Mouse (Mus musculus): ENCODE data around the gene Map2k7. TPM values are rescaled to one million over a fixed set of nuclear protein-coding genes. Genes with fewer than 3 reads are reported as not detected.

Map2k7 gene
- polyA plus RNA-seq, 1 experiment from 2014 or later = 34.0 TPM

DNA sequence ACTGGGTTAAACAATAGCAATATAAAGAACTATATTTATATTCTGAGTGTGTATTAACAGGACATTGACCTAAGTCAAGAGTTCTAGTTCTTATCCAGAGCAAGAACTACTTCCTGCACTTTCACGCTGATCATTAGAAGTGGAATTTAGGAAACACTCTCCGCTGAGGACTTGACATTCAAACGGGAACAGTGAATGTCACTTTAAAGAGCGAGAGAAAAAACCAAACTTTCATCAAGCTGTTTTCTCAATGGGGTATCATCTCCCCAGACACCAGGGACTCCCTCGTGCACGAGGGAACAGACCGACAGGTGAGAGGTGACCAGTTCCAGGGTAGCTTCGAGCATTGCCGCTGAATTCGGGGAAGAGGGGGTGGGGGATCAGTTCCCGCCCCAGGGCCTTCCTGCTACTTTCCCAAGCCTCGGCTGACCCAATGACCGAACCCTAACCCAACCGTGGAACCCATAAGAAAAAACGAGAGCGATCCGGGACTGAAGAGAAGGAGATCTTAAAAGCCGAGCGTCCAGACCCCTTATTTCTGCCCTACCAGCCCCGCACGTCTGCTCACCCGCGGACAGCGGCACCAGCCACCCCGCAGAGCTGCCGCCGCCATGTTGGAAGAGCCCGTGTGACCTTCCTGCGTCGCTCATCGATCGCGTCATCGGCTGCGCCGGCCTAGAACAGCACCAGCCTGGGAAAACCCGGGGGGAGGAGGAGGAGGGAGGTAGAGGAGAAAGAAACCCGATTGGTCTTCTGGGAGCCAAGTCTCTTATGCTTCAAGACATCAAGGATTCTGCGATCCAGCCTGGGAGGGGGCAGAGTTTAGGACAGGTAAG, 37.0 kb downstream of the Map2k7 start, which contains the start of gene Timm44:
TSS of gene Timm44 (minus strand) at position 639 of the 836 bp plus-strand sequence.
- under 1% methylated on average over 39 of the region's 39 CpGs for WGBS
- peak; percentile 98 for ATAC-seq (replicated peaks)
- Histone ChIP-seq H3K9ac (peak within 1 kb of the TSS; percentile 67), H3K9me3 (no peaks in the 10 kb centered on the region), H3K4me3 (peak within 1 kb of the TSS; percentile 72), H3K4me1 (peaks cover 15% of the 10 kb centered on the region), H3K27ac (peak within 1 kb of the TSS; percentile 83), H3K27me3 (replicated peaks) (no peaks in the 10 kb centered on the region), H3K36me3 (replicated peaks) (0 out of 2 replicates have a peak, but pooled peaks cover 6% of the 10 kb centered on the region), H3K4me2 (peak within 1 kb of the TSS; percentile 85)

DNA sequence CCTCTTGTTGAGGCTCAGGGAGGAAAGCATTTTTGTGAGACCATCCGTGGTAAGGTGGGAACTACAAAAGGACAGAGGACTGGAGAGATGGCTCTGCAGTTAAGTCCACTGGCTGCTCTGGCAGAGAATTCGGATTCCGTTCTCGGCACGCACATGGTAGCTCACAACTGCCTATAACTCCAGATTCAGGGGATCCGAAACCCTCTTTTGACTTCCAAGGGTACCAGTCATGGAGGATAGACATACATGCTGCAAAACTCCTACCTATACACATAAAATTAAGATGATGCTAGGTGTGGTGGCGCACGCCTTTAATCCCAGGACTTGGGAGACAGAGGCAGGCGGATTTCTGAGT, 37.5 kb downstream of the Map2k7 start:
- H3K4me2 ChIP-seq = peak overlapping the region; percentile 85
- peaks cover 15% of the 10 kb centered on the region for H3K4me1 ChIP-seq
- peak overlapping the region; percentile 83 for H3K27ac ChIP-seq
- H3K4me3 ChIP-seq = peak overlapping the region; percentile 72
- H3K27me3 ChIP-seq (replicated peaks) = no peaks in the 10 kb centered on the region
- no peaks in the 10 kb centered on the region for H3K9me3 ChIP-seq
- H3K36me3 ChIP-seq (replicated peaks) = 0 out of 2 replicates have a peak, but pooled peaks cover 6% of the 10 kb centered on the region
- peak overlapping the region; percentile 67 for H3K9ac ChIP-seq
- no peak for ATAC-seq (replicated peaks)
- 23% methylated on average over 9 of the region's 9 CpGs for WGBS

DNA sequence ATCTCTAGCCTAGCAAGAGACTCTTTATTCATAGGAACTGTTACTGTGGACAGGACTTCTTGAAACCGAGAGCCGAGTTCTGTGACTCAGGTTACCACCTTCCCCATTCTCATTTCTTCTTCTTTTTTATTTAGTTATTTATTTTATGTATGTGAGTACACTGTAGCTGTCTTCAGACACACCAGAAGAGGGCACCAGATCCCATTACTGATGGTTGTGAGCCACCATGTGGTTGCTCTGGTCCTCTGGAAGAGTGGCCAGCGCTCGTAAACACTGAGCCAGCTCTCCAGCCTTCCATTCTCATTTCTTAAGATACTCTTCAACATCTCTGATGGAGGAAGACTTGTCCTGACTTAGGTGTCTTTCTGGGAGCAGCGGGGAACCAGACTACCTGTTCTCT, 54.2 kb downstream of the Map2k7 start:
- Histone ChIP-seq H3K4me1 (no peaks in the 10 kb centered on the region), H3K4me2 (no peak overlapping the region), H3K9ac (no peak overlapping the region), H3K36me3 (replicated peaks) (peaks cover 55% of the 10 kb centered on the region), H3K27ac (no peak overlapping the region), H3K9me3 (no peaks in the 10 kb centered on the region), H3K27me3 (replicated peaks) (no peaks in the 10 kb centered on the region), H3K4me3 (no peak overlapping the region)
- no peak for ATAC-seq (replicated peaks)
- WGBS = 89% methylated on average over 5 of the region's 5 CpGs

Other genes with a start within 250 kb of the Map2k7 start
- gene Cd209f, start 132.9 kb upstream of the Map2k7 start, polyA plus RNA-seq (2015; fragmentation: Nextera tagmentation; extraction: Ambion mirVana) = 0.18 and 0.39 TPM in 2 replicates
- not detected in 2 replicates for gene Cd209g, start 104.6 kb upstream of the Map2k7 start, polyA plus RNA-seq (2015; fragmentation: Nextera tagmentation; extraction: Ambion mirVana)
- gene Evi5l, start 72.2 kb upstream of the Map2k7 start, polyA plus RNA-seq (2015; fragmentation: Nextera tagmentation; extraction: Ambion mirVana) = 128 and 136 TPM in 2 replicates
- gene Prr36, start 21.3 kb upstream of the Map2k7 start, polyA plus RNA-seq (2015; fragmentation: Nextera tagmentation; extraction: Ambion mirVana) = 54.7 and 61.1 TPM in 2 replicates
- gene Lrrc8e, start 11.9 kb upstream of the Map2k7 start, polyA plus RNA-seq (2015; fragmentation: Nextera tagmentation; extraction: Ambion mirVana) = 0.08 and 0.11 TPM in 2 replicates
- gene Gm49320, start 125 bp downstream of the Map2k7 start, polyA plus RNA-seq (2015; fragmentation: Nextera tagmentation; extraction: Ambion mirVana) = 1.0 and 1.8 TPM in 2 replicates
- 5.2 and 6.6 TPM in 2 replicates for gene Tgfbr3l, start 9.5 kb downstream of the Map2k7 start, polyA plus RNA-seq (2015; fragmentation: Nextera tagmentation; extraction: Ambion mirVana)
- gene Snapc2, start 14.3 kb downstream of the Map2k7 start, polyA plus RNA-seq (2015; fragmentation: Nextera tagmentation; extraction: Ambion mirVana) = 70.6 and 76.4 TPM in 2 replicates
- gene Ctxn1, start 20.5 kb downstream of the Map2k7 start, polyA plus RNA-seq (2015; fragmentation: Nextera tagmentation; extraction: Ambion mirVana) = 278 and 306 TPM in 2 replicates
- gene Timm44, start 37.2 kb downstream of the Map2k7 start, polyA plus RNA-seq (2015; fragmentation: Nextera tagmentation; extraction: Ambion mirVana) = 46.7 and 48.2 TPM in 2 replicates
- gene Ccl25, start 86.5 kb downstream of the Map2k7 start, polyA plus RNA-seq (2015; fragmentation: Nextera tagmentation; extraction: Ambion mirVana) = 19.3 and 20.4 TPM in 2 replicates
- gene Elavl1, start 86.7 kb downstream of the Map2k7 start, polyA plus RNA-seq (2015; fragmentation: Nextera tagmentation; extraction: Ambion mirVana) = 108 and 111 TPM in 2 replicates

Measured in midbrain, embryonic 15.5 days (tissue).